Mouse (Mus musculus): ENCODE data around the gene Myh9.

Myh9 gene

DNA sequence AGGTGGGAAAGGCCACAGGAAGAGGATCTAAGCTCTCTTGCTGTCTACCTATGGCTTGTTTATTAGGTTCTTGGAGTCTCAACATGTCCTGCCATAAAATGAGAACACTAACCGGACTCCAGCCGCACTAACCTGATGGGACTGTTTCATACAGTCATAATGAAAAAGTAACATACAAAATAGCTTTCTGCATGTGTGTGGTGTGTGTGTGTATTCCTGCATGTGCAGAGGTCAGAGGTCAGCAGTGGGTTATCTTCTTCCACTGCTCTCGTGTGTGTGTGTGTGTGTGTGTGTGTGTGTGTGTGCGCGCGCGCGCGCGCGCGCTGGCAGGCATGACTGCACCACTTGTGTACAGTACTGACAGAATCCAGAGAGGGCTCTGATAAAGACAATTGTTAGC, 13.7 kb downstream of the Myh9 start:
- no peak for DNase-seq (ENCODE audit: low read depth, low spot score)

- DNase-seq (ENCODE audit: low read depth, low spot score) = no peak
Observed at GRCm38 (mm10) chr15:77827794-77828193, 14.2 kb downstream of the Myh9 start.

DNA sequence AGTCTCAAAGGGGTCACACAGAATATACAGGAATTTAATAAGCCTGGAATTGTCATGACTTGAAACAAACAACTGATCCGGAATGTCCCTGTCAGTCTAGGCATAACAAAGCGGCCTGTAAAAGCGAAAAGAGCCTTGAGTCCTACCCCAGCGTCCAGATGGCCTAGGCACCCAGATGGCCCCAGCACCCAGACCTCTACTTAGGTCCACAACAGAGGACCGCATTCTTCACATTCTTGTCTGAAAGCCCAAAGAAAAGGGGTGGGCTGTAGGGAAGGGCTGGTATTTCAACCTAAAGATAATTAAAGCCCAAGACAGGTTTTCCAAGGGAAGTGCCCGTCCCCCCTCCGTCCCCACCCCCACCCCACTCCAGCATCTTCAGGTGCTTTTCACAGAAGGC, 14.6 kb downstream of the Myh9 start:
- DNase-seq (ENCODE audit: low read depth, low spot score) = no peak

GRCm38 (mm10) chr15:77825382-77825781, 16.6 kb downstream of the Myh9 start:
- no peak for DNase-seq (ENCODE audit: low read depth, low spot score)

DNA sequence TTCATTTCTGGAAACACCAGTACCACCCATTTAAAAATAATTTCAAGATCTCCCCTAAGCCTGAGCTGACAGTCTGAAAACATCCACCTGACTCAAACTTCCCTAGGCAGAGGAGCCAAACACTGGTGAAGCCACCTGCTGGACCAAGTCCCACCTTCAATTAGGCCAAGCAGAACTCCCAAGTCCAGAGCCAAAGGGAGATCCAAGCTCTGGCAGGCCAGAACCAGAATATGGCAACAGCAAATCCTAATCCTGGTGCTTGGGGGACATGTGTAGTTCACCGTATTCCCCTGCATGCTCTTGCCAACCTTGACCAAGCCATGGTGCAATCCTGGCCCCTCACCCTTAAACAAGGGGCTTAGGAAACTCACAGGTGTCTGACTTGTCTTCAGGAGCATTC, 17.7 kb downstream of the Myh9 start:
- no peak for DNase-seq (ENCODE audit: low read depth, low spot score)

DNA sequence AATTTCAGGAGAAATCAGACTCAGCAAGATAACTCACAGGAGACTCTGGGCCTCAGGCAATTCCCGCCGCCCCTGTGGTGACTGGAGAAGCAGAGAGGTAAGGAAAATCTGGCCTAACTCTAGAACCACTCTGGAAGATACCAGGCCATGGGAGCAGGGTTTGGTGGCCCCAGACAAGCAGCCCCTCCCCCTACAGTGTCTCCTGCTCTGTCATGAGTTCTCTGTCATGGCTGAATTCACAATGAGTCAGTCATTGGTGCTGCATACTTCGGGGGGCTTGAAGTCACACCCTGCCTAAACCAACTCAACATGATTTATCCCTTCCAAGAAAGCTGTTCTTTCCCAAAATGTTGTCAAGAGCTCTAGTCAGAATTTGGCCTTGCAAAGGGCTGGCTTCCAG, 18.3 kb downstream of the Myh9 start:
- no peak for DNase-seq (ENCODE audit: low read depth, low spot score)

- DNase-seq (ENCODE audit: low read depth, low spot score) = no peak
Observed at GRCm38 (mm10) chr15:77823196-77823595, 18.8 kb downstream of the Myh9 start.

GRCm38 (mm10) chr15:77822671-77823070, 19.3 kb downstream of the Myh9 start:
- DNase-seq (ENCODE audit: low read depth, low spot score) = no peak

GRCm38 (mm10) chr15:77822057-77822466, 19.9 kb downstream of the Myh9 start:
- no peak for DNase-seq (ENCODE audit: low read depth, low spot score)

GRCm38 (mm10) chr15:77821424-77821823, 20.6 kb downstream of the Myh9 start:
- DNase-seq (ENCODE audit: low read depth, low spot score) = no peak

- DNase-seq (ENCODE audit: low read depth, low spot score) = no peak
Observed at GRCm38 (mm10) chr15:77820480-77821163, 21.4 kb downstream of the Myh9 start.

GRCm38 (mm10) chr15:77819894-77820387, 22.0 kb downstream of the Myh9 start:
- no peak for DNase-seq (ENCODE audit: low read depth, low spot score)

DNA sequence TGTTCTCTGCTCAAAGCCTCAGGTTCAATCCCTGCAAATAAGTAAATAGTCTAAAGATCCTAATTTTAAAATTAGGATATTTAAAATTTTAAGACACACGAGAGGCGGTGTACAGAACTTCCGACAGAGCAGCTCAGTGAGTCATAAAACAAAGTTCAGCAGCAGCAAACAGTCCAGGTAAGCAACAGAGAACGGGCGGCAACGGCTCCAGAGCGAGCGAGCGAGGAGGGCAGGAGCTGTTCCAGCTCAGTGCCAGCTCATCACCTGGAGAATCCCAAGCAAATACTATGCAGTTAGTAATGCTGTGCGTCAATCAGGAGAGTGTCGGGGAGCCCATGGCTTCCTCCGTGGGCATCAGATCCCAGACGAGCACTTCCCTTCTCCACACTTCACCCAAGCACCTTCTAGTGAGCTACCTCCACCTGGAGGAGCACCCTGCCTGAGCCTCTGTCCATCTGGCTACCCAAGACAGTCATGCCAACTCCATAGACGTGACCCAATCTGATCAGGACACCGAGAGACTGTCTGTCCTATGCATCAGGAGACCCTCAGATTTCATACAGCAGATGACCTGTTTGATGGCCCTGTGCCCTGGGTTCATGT, 23.3 kb downstream of the Myh9 start:
- no peak for DNase-seq (ENCODE audit: low read depth, low spot score)

GRCm38 (mm10) chr15:77817417-77817816, 24.6 kb downstream of the Myh9 start:
- DNase-seq (ENCODE audit: low read depth, low spot score) = no peak

DNA sequence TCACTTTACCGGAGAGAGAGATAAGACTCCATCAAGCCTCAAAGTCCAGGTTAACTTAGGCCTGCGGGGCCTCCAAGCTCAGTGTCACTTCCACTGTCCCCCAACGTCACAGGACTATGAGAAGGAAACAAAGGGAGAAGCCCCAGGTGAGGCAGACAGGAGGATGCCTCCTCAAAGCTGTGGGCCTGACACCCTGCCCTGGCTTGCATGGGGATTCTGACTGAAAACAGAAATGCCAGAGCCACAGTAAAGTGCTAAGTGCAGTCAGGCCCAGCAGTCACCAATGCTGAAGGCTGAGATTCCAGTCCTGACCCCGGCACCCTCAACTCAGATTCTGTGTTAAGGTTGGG, 25.4 kb downstream of the Myh9 start:
- DNase-seq (ENCODE audit: low read depth, low spot score) = no peak

DNA sequence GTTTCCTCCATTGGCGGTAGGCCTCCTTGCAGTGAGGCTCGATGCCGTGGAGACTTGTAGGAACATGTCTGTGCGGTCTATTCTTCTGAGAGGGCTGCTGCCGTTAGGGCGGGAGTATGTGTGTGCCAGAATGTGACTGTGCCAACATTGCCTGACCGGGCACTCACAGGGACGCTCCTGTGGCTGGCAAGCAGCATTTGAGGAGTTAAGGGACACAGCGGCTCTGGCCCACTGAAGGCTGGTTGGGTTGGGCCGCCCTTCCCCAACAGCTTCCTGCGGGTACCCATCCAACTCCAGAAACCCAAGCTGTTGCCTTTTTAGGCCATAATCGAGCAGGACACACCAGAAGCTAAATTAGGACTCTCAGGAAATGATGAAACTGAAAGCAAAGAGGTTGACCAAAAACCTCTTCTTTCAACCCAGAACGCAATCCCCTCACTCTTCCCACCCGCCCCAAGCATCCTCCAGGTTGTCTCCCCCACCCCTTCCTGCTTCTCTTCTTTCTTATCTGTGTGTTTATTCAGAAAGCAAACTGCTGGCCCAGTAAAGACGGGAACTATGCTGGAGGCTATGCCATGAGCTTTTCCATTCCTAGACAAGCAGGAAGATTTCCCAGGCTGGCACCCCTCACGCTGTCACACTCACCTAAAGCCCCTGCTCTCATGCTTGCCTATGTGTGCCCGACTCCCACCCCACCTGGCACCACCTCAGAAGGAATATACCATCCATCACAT, 25.9 kb downstream of the Myh9 start:
- no peak for DNase-seq (ENCODE audit: low read depth, low spot score)

- no peak for DNase-seq (ENCODE audit: low read depth, low spot score)
Observed at GRCm38 (mm10) chr15:77813639-77814375, 28.2 kb downstream of the Myh9 start.

DNA sequence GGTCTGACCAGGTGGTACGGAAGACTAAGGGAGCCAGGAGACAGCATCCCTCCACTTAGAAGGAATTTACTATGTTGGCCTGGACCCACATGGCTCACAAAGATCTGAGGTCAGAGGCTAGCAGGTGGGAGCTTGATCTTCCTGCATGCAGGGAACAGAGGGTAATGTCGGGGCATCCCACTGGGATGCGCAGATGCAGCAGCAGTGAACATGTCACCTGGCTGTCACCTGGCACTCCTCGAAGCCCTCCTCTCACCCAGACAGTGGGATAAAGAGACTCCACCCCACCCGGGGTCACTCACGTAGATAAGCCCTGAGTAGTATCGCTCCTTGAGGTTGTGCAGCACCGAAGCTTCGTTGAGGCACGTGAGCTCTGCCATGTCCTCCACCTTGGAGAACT, 29.4 kb downstream of the Myh9 start:
- no peak for DNase-seq (ENCODE audit: low read depth, low spot score)

DNA sequence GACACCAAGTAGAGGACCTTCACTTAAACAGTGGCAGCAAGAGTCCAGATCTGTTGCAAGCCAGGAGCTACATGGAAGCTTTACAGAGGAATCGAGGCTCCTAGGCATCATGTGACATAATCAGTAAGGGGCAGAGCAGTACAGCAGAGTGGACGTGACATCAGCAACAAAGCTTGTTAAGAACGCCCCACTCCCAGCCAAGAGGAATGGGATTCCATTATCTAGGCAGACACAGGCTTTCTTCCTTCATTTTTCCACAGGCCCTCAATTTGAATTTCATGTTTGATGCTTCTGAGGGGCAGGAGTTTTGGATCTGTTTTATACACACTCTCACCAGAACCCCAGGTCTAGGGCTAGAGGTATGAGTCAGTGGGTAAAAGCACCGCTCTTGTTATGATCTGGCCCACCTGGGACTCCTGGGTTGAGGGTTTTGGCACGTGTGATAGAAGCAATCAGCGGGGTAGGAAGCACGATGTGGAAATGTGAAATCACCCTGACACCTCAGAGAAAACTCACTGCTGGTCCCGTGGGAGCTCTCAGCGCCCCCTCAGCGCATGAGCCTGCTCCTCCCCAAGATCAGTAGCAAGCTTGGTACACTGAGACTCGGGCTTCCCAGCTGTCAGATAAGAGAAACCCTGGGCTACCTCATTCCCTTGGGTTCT, 30.7 kb downstream of the Myh9 start:
- no peak for DNase-seq (ENCODE audit: low read depth, low spot score)

DNA sequence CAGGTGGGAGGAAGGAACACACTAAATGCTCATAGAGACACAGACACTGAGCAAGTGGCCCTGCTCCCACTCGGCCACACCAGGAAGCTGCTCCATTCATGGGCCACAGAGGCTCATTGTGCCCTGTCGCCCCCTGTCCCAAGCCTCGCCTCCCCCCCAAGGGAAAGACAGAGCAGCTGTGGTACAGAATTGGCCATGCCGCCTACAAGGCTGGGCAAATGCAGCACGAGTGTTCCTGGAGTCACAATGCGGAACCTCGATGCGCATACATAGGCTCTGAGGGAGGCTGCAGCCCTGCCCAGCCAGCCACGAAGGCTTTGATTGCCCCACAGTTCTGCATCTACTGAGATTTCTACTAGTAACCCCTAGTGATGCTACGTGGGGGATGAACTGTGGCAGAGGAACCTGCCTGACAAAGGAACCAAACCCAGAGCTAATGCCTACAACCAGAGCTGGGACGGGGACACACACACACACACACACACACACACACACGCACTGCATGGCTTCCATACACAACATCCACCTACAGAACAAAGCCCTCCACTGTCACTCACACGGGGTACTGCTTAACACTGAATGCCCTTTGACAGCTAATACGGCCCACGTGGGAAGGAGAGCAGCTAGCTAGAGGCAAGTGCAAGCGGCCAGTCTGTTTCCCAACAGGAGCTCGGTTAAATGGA, 31.4 kb downstream of the Myh9 start:
- no peak for DNase-seq (ENCODE audit: low read depth, low spot score)

GRCm38 (mm10) chr15:77809434-77809833, 32.5 kb downstream of the Myh9 start:
- no peak for DNase-seq (ENCODE audit: low read depth, low spot score)

Measured in embryo, embryonic 11.5 days (tissue).